Mouse (Mus musculus): ENCODE measurements around the gene Gm48551. TPM values are rescaled to one million over a fixed set of nuclear protein-coding genes. Genes with fewer than 3 reads are reported as not detected.

The Gm48551 gene
- total RNA-seq, 2 experiments from 2014 or later, result 4.4 to 6.1 TPM

DNA sequence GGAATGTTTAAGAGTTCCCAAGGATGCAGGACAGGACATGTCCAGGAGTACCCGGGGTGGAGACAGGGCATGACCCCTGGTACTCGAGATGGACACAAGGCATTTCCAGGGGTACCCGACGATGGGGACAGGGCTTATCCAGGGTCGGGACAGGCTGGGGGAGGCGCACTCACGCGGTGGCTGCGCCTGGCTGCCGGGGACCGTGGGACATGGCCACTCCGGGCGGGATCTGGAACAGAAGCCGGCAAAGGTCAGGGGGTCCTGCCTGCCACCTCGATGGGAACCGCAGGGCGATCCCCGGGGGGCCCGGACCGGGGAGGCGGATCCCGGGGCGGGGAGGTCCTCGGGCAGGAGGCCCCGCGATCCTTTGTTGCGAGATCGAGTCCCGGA lies 34.3 kb upstream of the Gm48551 start:
- TF ChIP-seq CTCF (conservative IDR thresholded peaks at IDR 0.05), result no peak
- Histone ChIP-seq H3K27ac (peak overlapping the region; percentile 76), H3K4me3 (peak overlapping the region; percentile 84)
- DNase-seq (ENCODE audit: low spot score in 2 of 2), result no peak

DNA sequence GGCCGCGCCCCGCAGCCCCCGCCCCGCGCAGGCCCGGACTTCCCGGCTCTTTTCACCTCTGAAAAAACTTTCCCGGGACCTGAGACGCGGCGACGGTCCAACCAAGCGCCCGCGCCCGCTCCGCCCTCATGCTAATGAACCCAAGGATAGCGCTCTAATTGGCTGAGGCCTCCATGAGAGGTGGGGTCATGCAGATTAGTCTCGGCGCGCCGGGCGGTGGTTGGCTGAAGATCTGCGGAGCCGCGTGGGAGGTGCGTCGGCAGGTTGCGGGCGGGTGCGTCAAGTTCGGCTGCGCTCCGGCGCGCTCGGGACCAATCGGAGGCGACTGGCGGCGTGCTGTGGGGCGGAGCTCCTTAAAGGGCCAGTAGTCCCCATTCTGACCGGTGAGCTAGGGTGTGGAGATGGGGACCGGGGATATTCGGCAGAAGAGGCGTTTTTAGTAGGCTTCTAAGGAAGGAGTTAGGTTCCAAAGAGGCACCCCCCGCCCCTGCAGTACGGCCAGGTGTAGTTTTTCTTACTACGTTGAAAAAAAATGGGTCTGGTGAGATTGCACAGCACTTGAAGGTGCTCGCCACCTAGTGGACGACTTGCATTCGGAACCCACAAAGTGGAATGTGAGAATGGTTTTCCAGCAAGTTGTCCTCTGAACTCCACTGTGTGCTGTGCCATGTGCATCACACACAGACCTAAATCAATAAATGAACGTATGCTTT lies 33.8 kb upstream of the Gm48551 start, which contains the start of gene Hmg20b:
Gene Hmg20b, minus strand, starts transcription at position 130 of the 713 bp plus-strand sequence.
- DNase-seq (ENCODE audit: low spot score in 2 of 2), result peak; percentile 99 to 100
- peak; percentile 93 for TF ChIP-seq CTCF (conservative IDR thresholded peaks at IDR 0.05)
- Histone ChIP-seq H3K27ac (peak within 1 kb of the TSS; percentile 92), H3K4me3 (peak within 1 kb of the TSS; percentile 84)

- Histone ChIP-seq H3K27ac (no peak overlapping the region), H3K4me3 (no peak overlapping the region)
- DNase-seq (ENCODE audit: low spot score in 2 of 2), result no peak
- TF ChIP-seq CTCF (conservative IDR thresholded peaks at IDR 0.05), result no peak
These were observed 32.5 kb upstream of the Gm48551 start for GRCm38 (mm10) chr10:81351678-81352291.

- no peak overlapping the region for H3K27ac ChIP-seq
These were observed 29.4 kb upstream of the Gm48551 start for GRCm38 (mm10) chr10:81354738-81355477.

GRCm38 (mm10) chr10:81355533-81355932 lies 28.7 kb upstream of the Gm48551 start:
- TF ChIP-seq CTCF (conservative IDR thresholded peaks at IDR 0.05), result no peak
- H3K4me3 ChIP-seq, result no peak overlapping the region
- no peak for DNase-seq (ENCODE audit: low spot score in 2 of 2)
- H3K27ac ChIP-seq, result no peak overlapping the region

More at GRCm38 (mm10) chr10:81354738-81355477, 29.4 kb upstream of the Gm48551 start:
- no peak overlapping the region for H3K4me3 ChIP-seq
- DNase-seq (ENCODE audit: low spot score in 2 of 2), result no peak
- no peak for TF ChIP-seq CTCF (conservative IDR thresholded peaks at IDR 0.05)

DNA sequence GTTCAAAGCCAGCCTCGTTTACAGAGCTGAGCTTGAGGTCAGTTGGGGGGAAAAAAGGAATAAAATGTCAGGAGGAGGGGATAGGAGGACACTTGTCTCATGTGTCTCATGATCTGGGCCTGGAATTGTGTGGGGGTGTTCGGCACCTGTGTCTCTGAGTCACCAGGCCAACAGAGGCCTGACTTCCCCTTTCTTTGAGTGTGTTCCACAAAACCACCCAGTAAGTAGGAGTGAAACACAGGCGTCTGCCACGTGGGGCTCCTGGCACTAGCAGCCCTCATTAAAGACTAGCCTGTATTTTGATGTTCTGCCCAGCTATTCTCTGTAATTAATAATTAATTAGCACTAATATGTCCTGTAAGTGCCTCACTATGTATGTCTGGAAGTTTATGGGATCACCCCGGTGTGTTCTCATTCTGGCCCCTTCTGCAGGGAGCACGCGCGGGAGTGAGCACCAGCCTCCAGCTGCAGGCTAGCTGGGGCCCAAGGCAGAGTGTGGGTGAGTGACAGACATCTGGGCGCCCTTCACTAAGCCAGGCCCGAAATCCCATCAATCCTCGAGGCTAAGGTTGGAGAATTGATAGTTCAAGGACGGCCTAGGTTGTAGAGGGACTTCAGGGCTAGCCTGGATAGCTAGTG lies 27.8 kb upstream of the Gm48551 start:
- Histone ChIP-seq H3K4me3 (peak overlapping the region; percentile 83), H3K27ac (peak overlapping the region; percentile 55; the same call in 1 of the 2 replicates)
- no peak for TF ChIP-seq CTCF (conservative IDR thresholded peaks at IDR 0.05)
- DNase-seq (ENCODE audit: low spot score in 2 of 2), result no peak

- Histone ChIP-seq H3K4me3 (peak within 1 kb of the TSS; percentile 83), H3K27ac (peak within 1 kb of the TSS; percentile 87)
- peak; percentile 92 to 93 for DNase-seq (ENCODE audit: low spot score in 2 of 2)
- no peak for TF ChIP-seq CTCF (conservative IDR thresholded peaks at IDR 0.05)
These were observed 27.0 kb upstream of the Gm48551 start, which contains the start of gene Mfsd12 for GRCm38 (mm10) chr10:81356991-81357844. Gene Mfsd12 (plus strand): TSS chr10:81357491.

DNA sequence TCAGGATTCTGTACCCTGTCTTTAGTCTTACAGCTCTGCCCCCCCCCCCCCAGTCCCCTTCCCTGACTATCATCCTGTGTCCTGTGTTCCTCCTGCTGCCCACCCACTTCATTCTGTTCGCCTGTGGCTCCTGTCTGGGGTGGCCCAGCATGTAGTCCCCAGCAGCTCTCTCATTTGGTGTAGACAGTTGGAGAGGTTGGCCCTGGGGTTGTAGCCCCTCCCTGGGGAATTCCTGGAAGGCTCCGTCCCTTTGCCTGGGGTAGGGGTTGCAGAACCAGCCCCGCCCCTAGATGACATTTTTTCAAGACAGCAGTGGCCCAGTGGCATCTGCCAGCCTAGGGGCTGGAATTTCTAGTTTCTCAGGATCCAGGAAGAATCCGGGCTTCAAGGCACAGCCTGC lies 26.1 kb upstream of the Gm48551 start:
- no peak for DNase-seq (ENCODE audit: low spot score in 2 of 2)
- Histone ChIP-seq H3K4me3 (peak overlapping the region; percentile 83), H3K27ac (peak overlapping the region; percentile 87)
- TF ChIP-seq CTCF (conservative IDR thresholded peaks at IDR 0.05), result no peak

DNA sequence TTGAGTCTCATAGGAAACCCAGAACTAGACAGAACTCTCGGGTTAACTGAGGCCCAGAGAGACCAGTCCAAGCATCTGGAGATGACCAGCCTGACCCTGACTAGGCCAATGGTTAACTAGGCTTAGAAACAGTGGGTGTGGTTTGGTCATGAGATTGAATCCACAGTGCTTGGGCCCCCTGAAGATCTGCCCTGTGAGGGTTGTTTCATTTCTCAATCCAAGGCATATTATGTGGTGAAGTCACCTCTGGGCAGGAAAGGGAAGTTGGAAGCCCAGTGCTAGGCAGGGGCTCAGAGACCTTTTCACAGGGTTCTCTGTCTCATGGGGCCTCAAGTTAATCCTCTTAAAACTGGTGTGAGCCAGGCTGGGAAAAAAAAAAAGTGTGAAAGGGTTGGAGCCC lies 25.4 kb upstream of the Gm48551 start:
- peak overlapping the region; percentile 83 for H3K4me3 ChIP-seq

DNA sequence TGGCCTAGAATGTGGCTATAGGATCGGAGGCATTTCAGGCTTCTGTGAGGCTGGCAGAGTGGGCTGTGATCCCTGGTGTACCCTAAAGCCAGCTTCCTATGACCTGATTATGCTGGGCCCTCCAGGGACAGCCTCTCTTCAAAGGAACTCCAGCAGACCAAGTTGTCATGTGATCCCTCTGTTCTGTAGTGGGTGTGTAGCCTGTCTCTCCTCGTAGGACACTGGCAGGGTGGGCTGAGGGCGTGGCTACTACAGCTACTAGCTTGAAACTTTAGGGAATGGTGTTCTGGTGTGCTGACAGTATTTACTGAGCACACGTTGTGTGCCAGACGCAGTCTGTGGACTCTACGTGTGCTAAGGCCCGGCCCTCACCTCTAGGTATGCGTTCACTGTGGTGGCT lies 23.5 kb upstream of the Gm48551 start:
- no peak for TF ChIP-seq CTCF (conservative IDR thresholded peaks at IDR 0.05)
- Histone ChIP-seq H3K4me3 (no peak overlapping the region), H3K27ac (peak overlapping the region; percentile 67)
- no peak for DNase-seq (ENCODE audit: low spot score in 2 of 2)

More for the DNA sequence above, 25.4 kb upstream of the Gm48551 start:
- no peak for DNase-seq (ENCODE audit: low spot score in 2 of 2)
- H3K27ac ChIP-seq, result peak overlapping the region; percentile 67; the same call in 1 of the 2 replicates
- TF ChIP-seq CTCF (conservative IDR thresholded peaks at IDR 0.05), result no peak

DNA sequence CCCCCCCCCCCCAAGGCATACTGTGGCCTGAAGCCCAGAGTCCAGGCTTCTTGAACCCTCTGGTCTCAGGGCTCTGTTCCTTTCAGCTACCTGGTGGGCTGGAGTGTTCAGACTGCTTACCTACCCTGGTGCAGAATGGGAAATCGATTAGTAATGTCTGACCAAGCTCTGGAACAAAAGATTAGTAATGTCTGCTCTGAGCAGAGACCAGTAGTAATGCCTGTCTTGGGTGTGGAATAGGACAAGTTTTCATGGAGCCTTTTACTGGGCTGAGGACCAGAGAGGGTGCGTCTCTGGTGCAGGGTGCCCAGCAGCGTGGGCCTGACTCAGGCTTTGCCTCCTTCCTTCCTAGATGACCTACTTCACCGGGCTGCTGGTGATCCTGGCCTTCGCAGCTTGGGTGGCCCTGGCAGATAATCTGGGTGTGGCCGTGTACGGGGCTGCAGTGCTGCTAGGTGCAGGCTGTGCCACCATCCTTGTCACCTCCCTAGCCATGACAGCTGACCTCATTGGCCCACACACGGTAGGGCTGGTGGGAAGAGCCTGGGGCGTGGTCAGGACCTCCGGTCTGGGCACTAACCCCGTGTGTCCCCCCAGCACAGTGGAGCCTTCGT lies 21.8 kb upstream of the Gm48551 start:
- Histone ChIP-seq H3K4me3 (no peak overlapping the region), H3K27ac (no peak overlapping the region)
- TF ChIP-seq CTCF (conservative IDR thresholded peaks at IDR 0.05), result no peak
- DNase-seq (ENCODE audit: low spot score in 2 of 2), result no peak
